In genomic region chr17:23609612-23610011, GRCm38 (mm10) we compare ENCODE assay signal across 27 mouse cellular contexts. TPM values are rescaled to one million over a fixed set of nuclear protein-coding genes. Genes with fewer than 3 reads are reported as not detected.
DNase-seq lines count a peak whose midpoint lies in the region; TF ChIP-seq lines count a peak whose summit lies in the region.
"Had no signal": no experiment of that assay in that cellular context is flagged by ENCODE, and none has a peak within 500 bp of the region (broad histone marks: within the 10 kb centered on the region; RNA-seq: fewer than 3 reads in every experiment).

No protein-coding gene starts in this region.

- no peak for TF ChIP-seq POLR2A in brain, embryonic 14.5 days (IDR thresholded peaks at IDR 0.05; ENCODE audit: borderline replicate concordance, extremely low read depth, insufficient read depth, insufficient read length, poor library complexity, severe bottlenecking)

- intact Hi-C loops in left cerebral cortex, postnatal 4 days (cut with DNase I) = no loop called here
- intact Hi-C loops in heart, postnatal 10 days (cut with DNase I) = no loop called here

- DNase-seq in left cerebral cortex, postnatal 4 days = peak; percentile 83
- no peak for DNase-seq in left cerebral cortex, adult 9 months (ENCODE audit: low spot score in 2 of 2)
- peak; percentile 14 for DNase-seq in brain, embryonic 14.5 days (ENCODE audit: low read depth)
- peak; percentile 60 for DNase-seq in cerebellum, adult 8-10 months
- peak; percentile 54 to 56 for DNase-seq in cerebellum, postnatal 36 days
- no peak for DNase-seq in ovary, postnatal 14 days (ENCODE audit: low spot score)
- no peak for DNase-seq in heart, postnatal 10 days
- DNase-seq in spleen, postnatal 4 days (ENCODE audit: low spot score in 2 of 2) = no peak
- DNase-seq: adrenal gland, adult 8-10 months; heart, postnatal 36 days; kidney, adult 8-10 months; kidney, postnatal 10 days; liver, embryonic 13.5 days; lung, embryonic 14.5 days; thymus, postnatal 25 days had no signal

- no peak for TF ChIP-seq CTCF in brain, embryonic 14.5 days (IDR thresholded peaks at IDR 0.05; ENCODE audit: borderline replicate concordance, extremely low read depth, insufficient read depth, insufficient read length)

RNA-seq across cellular contexts. Expression of gene Zscan10, which starts 9.0 kb away (rescaled TPM):
- total RNA-seq in left cerebral cortex, postnatal 4 days (2021) = not detected
- 0.05 and 0.22 TPM in 2 replicates for polyA plus RNA-seq in brain, embryonic 14.5 days (2012; rRNA removed)
- total RNA-seq in heart, postnatal 10 days (2021) = not detected
- total RNA-seq: adrenal gland, adult 8-10 months; gastrocnemius, postnatal 14 days; heart, adult 18-20 months; heart, postnatal 36 days; layer of hippocampus, adult 2 months; left cerebral cortex, postnatal 25 days had no signal
- polyA plus RNA-seq: cortical plate, adult 2 months; forebrain, embryonic 16.5 days; heart, embryonic 13.5 days; liver, embryonic 13.5 days; midbrain, embryonic 13.5 days; Patski; spleen, adult 2 months; stomach, embryonic 14.5 days had no signal

RNA-seq across cellular contexts. Expression of gene Zfp13, which starts 10.3 kb away (rescaled TPM):
- total RNA-seq in left cerebral cortex, postnatal 4 days (2021) = 10 to 100 TPM; 42.1 to 42.4 TPM
- 46.8 and 47.4 TPM in 2 replicates for polyA plus RNA-seq in brain, embryonic 14.5 days (2012; rRNA removed)
- total RNA-seq in heart, postnatal 10 days (2021) = 10 to 100 TPM in 1 of 2 experiments, 1 to 10 TPM in 1; 8.5 to 10.0 TPM
- polyA plus RNA-seq: activated CD4-positive, CD25-positive, alpha-beta regulatory T cell, adult 4 months had no signal

RNA-seq across cellular contexts. Expression of gene Mmp25, which starts 35.5 kb away (rescaled TPM):
- total RNA-seq in left cerebral cortex, postnatal 4 days (2021) = 1 to 10 TPM; 1.5 TPM
- polyA plus RNA-seq in brain, embryonic 14.5 days (2012; rRNA removed) = 1.3 and 1.9 TPM in 2 replicates
- under 1 TPM; 0.55 to 0.69 TPM for total RNA-seq in heart, postnatal 10 days (2021)
- polyA plus RNA-seq: Patski had no signal

RNA-seq across cellular contexts. Expression of gene Zfp213, which starts 45.6 kb away (rescaled TPM):
- 1 to 10 TPM; 6.4 to 7.3 TPM for total RNA-seq in left cerebral cortex, postnatal 4 days (2021)
- polyA plus RNA-seq in brain, embryonic 14.5 days (2012; rRNA removed) = 16.7 and 21.4 TPM in 2 replicates
- 1 to 10 TPM; 5.4 to 7.1 TPM for total RNA-seq in heart, postnatal 10 days (2021)

RNA-seq across cellular contexts. Expression of gene Bicdl2, which starts 50.7 kb away (rescaled TPM):
- not detected for total RNA-seq in left cerebral cortex, postnatal 4 days (2021)
- 0.08 and 0.24 TPM in 2 replicates for polyA plus RNA-seq in brain, embryonic 14.5 days (2012; rRNA removed)
- not detected for total RNA-seq in heart, postnatal 10 days (2021)
- total RNA-seq: adrenal gland, adult 8-10 months; gastrocnemius, postnatal 14 days; heart, adult 18-20 months; heart, postnatal 36 days; layer of hippocampus, adult 2 months; left cerebral cortex, postnatal 25 days had no signal

Comparison
In these comparisons a context has a peak if more than half of its experiments do, and no peak if none do; other contexts are left out.
1. DNase-seq: peak in left cerebral cortex, postnatal 4 days (single experiment), brain, embryonic 14.5 days (single experiment), cerebellum, adult 8-10 months (single experiment) and cerebellum, postnatal 36 days (2 of 2); none in left cerebral cortex, adult 9 months (0 of 2), ovary, postnatal 14 days (single experiment), heart, postnatal 10 days (0 of 2) and spleen, postnatal 4 days (0 of 2).